Mouse (Mus musculus) ES-Bruce4 (cell line): ENCODE data around the gene Obscn.

ENCODE experiments used
- CTCF ChIP-seq: IDR thresholded peaks from one replicate; pipeline ENCODE4 v1.8.1; 2011; ENCODE audit warnings: low read depth, low read length
- POLR2A ChIP-seq: IDR thresholded peaks from one replicate; pipeline ENCODE4 v1.8.1; 2011; ENCODE audit warnings: low read length; ENCODE audit not compliant: insufficient read depth

- no peak for TF ChIP-seq POLR2A
- TF ChIP-seq CTCF = no peak
Observed at GRCm38 (mm10) chr11:59044703-59045330, 91.4 kb downstream of the Obscn start.
